Mouse (Mus musculus): ENCODE data around the gene H2afy2.
A peak's percentile ranks its signal among the peaks of the same experiment; 100 is the strongest.

Gene H2afy2

DNA sequence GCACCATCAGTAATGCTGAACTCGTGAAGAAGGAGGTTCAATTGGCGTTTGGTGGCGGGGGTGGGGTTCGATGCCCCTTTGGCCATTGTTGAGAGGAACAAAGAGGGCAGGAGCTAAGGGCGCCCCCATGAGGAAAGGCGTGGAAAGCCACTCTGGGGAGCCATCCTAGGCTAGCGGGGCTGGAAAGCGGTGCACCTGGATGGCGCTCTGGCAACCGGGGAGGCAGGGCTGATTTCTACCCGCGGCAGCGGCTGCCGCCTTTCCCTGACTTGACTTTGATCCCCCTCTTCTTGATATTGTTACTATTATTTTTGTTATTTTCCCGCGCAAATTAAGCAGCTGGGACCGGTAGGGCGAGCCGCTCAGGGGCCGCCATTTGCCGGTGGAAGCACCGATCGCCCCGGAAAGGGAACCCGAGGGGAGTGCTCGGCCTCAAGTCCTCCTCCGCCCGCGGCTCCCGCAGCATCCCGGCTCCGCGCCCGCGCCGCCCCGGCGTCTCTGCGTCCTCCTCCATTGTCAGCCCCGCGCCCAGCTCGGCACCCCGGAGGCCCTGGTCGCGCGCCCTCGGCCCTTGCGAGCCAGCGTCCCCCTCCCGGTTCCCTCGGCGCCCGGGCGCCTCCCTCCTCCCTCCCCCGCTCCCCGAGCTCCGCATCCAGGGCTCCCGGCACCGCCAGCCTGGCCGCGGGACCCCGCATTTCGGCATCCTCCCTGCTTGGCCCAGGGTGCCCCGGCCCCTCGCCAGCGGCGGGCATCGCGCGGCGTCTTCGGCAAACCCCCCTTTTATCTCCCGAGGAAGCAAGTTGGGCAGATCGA lies 942 bp downstream of the H2afy2 start:
- peak; percentile 87 for DNase-seq

DNA sequence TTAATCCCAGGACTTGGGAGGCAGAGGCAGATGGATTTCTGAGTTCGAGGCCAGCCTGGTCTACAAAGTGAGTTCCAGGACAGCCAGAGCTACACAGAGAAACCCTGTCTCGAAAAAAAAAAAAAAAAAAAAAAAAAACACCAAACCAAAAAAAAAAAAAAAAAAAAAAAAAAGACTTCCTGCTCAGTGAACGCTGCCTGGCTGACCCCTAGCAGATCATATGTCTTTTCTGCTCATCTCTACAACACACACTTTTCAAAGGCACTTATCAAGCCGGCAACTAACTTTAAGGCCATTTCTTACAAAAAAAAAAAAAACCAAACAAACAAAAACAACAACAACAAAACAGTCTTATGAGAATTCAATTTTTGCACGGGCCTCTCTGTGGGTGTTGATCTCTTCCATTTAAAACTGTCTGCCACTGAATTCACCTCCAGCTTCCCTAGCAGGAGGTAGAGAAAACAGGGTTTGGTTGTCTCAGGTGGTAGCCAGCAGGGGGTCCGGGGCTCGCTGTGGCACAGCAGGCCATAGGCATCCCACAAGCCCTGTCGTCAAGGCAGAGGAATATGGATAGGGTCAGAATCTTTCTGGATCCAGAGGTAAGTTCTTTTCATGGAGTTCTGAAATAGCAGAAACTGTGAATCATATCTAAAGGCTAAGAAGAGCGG lies 2.4 kb downstream of the H2afy2 start:
- DNase-seq: peak; percentile 51 to 53

DNA sequence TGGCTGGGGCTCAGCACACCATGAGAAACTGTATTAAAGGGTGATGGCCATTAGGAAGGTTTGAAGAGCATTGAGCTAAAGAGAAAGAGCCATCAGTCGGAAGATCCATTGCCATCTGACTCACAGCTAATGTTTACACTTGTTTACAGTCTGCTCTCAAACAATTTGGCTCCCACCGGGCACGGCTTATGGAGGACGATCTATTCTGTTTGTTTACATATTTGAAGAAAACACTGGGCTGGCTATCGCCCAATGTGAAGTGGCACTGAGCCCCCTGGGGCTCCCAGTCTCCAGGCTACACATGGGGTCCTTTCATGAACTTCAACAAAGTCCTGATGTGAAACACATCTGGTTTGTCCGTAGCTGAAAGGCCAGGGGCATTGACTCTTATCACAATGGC lies 17.1 kb downstream of the H2afy2 start:
- DNase-seq: no peak

DNA sequence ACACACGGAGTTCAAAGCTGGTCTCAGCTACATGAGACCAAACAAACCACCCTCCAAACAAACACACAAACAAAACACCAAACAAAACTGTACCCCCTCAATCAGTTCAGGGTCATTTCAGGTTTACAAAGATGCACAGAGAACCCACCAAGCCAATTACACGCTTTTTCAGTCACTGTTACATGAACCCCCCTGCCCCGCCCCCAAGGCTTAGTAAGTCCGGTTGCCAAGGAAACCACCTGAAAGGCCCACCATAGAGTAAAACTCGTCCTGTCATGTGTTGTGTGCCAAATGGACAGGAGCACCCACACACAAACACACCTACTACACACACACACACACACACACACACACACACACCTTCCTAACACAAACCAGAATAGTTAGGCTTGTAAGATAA lies 18.4 kb downstream of the H2afy2 start:
- no peak for DNase-seq

DNA sequence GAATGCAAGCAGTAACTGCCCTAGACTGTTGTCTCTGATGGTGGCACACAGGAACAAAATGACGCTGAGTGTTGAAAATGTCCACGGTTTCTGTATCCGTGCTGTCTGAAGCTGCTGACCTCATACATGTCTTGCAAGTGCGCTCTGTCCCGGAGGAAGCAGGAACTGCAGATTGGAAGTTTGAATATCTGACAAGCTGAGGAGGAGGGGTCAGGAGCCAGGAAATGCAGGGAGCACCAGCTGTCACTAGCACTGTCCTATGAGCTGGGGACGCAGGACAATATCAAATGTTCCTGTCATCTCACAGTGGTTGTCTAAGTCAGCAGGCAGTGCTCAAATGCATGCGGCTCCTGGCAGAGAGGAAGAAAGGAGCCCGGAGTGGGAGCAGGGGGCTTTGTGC lies 19.3 kb downstream of the H2afy2 start:
- DNase-seq: peak; percentile 51 to 53

DNA sequence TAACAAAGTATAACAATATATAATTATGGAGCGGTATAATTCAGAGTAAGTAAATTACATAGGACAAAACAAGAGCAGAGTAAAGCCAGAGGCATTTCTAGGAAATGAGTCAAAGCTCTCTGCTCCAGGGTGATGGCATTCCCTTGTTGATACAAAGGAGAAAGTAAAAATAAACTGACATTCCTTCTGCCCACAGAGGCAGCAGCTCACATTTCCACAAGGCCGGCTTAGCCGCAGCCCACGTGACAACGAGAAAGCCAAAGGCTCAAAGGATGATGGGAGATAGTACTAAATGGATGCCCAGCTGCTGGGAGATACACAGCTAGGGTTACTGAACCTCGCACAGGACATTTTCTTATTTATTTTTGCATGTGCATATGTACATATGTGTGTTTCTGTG lies 24.1 kb downstream of the H2afy2 start:
- no peak for DNase-seq

DNA sequence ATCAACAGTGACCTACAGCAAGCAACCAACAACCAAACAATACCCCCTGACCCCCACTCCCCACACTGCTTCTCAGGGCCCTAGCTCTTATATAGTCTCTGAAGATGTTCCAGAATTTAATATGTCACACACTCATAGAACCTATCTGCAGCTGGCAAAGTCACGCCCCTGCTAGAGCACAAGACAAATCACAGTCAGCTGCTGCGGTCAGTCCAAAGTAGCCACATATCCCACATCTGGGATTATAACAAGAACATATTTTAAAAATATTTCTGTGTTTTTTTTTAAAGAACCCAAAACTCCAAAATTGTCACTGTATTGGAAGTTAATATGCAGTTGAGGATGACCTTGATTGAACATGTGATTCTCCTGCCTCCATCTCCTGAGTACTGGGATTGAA lies 25.0 kb downstream of the H2afy2 start:
- DNase-seq: no peak

DNA sequence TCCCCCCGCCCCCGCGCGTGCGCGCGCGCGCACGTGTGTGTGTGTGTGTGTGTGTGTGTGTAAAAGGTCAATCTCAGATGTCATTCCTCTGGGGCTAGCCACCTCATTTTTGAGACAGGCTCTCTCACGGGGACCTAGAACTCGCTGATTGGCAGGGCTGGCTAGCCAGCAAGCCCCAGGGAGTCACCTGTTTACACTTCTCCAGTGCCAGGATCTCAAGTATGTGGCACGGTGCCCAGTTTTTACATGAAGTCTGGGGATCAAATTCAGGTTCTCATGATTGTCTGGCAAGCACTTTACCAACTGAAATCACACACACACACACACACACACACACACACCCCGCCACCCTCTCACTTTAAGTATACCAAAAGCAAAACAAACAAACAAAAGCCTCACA lies 26.9 kb downstream of the H2afy2 start:
- DNase-seq: peak; percentile 61 to 67

DNA sequence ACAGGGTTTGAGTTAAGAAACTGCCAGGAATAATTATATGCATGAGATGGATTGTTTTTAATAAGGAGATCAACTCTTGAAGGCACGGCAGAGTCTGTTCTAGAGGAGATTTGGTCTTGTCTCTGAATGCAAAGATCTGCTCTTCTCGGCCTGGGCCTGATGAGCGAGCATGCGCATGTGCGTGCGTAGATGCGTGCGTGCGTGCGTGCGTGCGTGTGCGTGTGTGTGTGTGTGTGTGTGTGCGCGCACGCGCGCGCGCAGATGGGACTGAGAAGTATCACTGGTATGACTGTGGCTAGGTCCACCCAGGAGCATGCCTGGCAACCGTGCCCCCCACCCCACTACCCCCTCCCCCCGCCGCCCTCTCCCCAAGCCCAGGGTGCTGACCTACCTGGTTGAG lies 30.9 kb downstream of the H2afy2 start:
- DNase-seq: no peak

DNA sequence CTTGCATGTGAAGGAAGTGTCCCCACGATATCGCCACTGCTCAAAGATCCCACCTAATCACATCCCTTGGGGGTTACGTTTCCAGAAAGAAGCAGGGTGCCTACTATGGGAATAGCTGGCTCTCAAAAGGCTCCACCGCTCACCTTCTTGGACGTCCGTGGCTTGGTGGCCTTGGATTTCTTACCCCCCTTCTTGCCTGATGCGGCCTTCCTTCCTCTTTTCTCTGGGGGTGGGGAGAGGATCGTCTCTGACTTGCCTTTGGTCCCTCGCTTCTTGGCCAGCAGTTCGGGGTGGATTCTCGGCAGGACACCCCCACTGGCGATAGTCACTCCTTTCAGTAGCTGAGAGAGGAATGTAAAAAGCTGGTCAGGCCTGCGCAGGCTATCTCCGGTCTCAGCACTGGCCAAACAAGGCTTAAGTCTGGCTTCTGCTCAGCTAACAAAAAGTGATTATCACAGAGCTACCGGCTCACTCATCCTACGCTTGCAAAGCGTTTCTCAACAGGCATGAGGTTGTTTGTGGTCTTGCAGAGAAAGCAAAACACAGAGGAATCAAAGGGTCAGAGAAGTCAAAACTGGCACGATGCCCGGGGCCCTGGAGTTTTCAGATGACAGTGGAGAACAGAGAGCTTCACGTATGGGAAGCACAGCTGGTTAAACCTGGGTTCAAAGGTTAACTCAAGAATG lies 32.3 kb downstream of the H2afy2 start:
- DNase-seq: peak in 1 of 2 experiments; percentile 36

DNA sequence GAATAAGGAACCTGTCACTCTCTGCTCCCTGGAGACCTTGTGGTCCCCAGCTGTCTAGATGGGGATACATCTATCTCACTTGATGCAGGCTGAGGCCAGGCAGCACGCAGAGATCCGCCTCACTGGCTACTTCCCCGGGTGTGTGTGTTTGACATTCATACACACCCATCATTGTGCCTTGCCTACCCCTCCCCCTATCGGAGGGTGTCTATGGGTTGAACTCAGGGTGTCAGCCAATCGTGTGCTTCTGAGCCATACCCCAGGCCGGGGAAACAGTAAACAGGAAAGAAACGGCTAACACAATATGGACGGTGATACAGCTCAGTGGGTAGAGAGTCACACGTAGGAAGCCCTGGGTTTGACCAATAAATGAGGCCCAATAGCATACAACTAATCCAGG lies 33.9 kb downstream of the H2afy2 start:
- DNase-seq: no peak

DNA sequence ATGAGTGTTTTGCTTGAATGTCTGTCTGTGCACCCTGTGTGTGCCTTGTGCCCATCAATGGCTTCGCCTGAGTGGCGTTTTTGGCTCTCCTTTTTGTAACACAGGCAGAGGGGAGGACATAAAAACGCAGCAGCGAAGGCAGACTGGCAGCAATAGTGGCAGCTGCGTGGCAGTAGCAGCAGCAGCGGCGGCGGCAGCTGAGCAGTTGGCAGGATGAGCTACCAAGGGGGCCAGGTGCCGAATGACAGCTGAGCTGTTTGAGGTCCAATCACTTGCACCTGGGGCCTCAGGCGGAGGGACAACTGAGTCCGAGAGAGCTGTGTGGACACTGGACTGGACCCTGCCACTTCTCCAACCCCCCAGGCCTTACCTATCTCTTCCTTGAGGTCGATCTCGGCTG lies 36.6 kb downstream of the H2afy2 start:
- DNase-seq: peak; percentile 47 to 62

DNA sequence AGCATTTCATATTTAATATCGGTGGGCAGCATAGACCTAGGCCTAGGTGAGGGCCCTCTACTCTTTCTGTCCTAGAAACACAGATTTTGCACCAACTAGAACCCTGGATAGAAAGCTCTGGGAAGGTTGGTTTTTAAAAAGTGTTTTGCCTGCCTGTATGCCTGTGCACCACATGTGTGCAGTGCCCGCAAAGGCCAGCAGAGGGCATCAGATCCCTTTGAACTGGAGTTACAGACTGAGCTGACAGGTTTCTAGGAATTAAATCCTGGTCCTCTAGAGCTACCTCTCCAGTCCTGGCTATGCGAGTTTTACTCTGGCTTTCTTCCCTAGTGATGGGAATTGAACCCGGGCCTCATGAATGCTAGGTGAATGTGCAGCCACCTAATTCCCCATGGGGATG lies 38.8 kb downstream of the H2afy2 start:
- DNase-seq: peak; percentile 58 to 72

DNA sequence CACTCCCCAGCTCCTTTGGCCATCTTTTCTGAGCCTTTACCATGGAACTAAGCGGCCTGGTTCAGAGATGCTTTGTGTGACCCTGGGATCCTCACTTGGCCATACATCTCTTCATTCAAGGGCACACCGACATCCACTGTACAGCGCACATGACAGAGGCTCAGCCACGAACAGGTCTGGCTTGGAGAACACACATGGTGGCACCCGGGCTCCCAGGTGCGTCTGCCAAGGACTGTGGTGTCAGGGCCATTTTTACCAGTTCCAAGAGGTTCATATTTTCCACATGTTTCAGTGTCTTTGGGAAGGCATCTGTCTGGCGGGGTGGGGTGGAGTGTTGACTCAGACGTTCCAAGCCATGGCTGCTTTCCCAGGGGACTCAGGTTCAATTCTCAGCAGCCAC lies 41.6 kb downstream of the H2afy2 start:
- no peak for DNase-seq

DNA sequence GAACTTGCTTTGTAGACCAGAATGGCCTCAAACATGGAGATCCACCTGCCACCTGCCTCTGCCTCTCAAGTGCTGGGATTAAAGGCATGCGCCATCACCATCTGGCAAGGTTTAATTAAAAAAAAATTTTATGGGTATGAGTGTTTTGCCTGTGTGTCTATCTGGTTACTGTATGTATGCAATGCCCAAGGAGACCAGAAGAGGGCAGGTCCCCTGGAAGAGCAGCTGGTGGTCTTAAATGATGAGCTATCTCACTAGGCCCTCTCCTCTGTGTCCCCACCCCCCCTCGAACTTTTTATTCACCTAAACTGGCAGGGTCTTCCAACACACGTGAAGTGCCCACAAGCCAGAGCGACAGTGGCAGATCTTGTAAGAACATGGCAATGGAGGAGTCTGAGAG lies 42.1 kb downstream of the H2afy2 start:
- no peak for DNase-seq

DNA sequence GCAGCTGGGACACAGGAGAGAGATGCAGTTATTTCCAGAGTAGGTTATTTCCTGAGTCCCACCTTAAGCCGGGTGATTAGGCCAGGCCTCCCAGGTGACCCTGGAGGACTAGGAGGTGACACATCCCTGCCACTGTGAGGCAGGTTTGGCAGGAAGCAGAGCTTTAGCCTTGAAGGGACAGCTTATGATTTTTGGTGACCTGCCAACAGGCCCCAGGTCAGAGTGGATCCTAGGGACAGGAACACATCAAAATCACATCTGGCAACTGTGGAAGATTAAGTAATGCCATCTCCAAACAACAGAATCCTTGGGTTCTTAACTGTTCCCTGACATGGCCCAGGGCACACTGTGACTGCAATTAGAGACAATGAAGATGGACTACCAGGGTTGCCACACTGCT lies 42.6 kb downstream of the H2afy2 start:
- no peak for DNase-seq

DNA sequence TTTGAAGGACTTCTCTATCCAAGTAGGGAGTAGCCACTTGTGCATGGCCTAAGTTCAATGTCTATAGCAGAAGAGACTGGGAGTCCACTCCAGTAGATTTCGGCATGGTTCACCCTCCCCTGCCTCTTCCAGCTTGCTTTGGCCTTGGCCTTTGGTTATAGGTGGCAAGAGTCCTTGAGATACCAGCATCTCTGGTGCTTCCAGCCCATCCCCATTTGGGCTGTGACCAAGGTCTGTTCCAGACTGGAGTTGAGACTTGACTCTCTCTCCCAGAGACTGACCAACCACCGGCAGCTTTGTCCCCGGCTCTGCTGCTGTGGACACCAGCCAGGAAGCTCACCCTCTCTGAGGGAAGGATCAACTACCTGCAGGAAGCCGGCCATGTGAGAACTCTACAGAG lies 45.8 kb downstream of the H2afy2 start:
- DNase-seq: no peak

DNA sequence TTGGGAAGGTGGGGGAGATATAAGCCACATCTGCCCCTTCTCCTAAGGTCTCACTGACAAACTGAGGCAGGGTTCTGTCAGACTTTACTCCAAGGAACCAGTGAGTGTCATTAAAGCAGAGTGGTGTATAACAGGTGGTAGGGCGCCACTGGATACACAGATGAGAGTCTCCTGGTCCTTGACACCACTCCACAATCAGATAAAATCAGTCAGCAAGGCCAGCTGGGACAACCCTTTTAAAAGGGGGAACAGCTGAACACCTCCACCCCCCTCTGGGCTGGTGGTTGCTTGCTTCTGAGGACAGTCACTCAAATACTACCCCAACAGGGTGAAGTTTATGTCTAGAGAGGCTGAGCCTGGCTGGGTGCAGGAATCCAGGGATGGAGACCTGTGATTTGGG lies 46.4 kb downstream of the H2afy2 start:
- no peak for DNase-seq

DNA sequence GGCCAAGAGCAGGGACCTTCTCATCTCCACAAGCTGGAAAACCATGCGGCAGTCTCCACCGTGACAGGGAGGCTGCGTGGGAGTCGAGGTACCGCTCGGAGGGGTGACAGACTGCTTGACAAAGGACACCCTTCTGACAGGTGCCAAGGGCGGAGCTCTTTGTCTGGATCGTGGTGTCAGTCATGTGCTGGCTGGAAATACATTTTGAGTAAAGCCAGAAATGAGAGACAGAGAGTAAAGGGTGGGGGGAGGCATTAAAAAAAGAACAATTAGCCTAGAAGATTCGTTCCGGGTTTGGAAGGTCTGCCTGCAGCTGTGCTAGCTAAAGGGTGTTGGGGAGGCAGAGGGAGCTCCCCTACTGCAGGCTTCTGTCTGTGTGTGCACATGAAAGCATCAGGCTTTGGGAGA lies 47.3 kb downstream of the H2afy2 start:
- DNase-seq: no peak

DNA sequence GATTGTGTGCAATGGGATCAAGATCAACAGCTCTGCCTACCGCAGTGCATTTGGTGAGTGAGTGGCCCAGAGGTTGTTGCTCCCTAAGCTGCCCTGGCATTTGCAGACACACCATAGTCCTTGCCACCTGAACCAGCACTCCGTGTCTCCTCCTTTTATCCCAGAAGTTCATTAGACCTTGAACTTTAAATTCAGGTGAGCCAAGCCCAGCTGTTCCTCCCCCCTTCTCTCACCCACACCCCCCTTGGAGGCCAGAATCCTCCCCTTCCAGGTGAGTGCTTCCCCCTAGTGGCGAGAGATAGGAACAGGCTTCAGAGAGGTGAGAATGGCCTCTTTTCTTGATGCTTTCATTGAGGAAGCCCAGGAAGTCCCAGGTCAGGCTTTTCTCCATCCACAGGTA lies 49.6 kb downstream of the H2afy2 start:
- DNase-seq: peak; percentile 49 to 62

DNA sequence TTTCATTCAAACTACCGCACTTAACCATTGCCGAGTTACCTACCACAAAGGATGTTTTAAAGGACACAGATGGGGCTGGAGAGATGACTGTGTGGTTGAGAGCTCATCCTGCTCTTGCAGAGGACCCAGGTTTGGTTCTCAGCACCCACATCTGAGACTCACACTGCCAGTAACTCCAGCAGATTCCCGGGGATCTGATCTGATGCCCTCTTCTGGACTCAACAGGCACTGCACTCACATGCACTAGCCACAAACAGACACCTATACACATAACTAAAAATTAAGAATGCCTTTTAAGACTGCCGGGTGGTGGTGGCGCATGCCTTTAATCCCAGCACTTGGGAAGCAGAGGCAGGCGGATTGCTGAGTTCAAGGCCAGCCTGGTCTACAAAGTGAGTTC lies 53.8 kb downstream of the H2afy2 start:
- no peak for DNase-seq

DNA sequence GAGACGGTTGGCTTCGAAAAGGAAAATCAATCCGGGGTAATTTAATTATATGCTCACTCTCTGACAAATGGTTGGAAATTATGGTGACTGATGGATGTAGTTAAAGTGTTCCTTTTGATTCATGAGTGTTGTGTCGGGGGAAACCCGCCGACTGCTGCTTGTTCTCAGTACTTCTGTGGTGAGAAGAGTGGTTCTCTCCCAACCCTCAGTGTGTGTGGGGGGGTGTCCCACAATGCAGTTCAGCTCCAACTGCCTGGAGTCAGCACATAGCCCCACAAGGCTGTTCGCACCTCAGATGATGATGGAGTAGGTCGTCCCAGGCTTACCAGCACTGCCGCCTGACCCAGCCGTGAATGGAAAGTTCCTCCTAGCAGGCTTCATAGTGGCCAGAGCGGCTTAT lies 54.8 kb downstream of the H2afy2 start:
- no peak for DNase-seq

DNA sequence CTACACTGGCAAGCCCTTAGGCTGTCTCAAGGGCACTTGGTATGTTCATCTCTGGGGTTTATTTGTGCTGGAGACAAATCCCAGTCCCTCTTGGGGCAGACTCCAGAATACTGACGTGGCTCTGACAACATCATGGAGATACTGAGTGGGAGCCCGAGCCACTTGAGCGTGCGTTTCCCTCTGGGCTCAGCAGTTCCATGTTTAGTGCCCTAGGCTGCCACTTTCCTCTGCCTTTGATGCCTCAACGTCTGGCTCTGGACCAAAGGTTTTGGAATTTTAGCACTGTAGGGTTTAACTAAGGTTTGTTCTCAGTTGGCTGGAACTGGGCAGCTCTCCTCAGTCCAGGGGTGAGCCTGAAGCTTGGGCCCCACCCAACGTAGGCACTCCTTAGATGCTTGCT lies 60.7 kb downstream of the H2afy2 start:
- DNase-seq: no peak

DNA sequence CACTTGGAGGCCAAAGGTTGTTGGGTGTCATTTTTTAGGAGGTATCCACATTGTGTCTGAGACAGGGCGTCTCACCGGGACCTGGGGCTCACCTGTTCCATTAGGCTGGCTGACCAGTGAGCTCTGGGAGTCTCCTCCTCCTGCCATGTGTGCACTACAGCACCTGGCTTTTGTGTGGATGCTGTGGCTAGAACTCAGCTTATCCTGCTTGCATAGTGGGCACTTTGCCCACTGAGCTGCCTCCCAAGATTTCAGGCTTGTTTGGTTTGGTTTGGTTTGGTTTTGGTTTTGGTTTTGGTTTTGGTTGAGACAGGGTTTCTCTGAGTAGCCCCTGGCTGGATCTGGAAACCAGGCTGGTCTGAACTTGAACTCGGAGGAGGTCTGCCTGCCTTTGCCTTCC lies 61.7 kb downstream of the H2afy2 start:
- no peak for DNase-seq

Measured in cerebellum, postnatal 10 days (tissue).